Mouse (Mus musculus) MEL (cell line): ENCODE results near the gene Cacng4.

Source experiments
- BHLHE40 ChIP-seq: IDR thresholded peaks from 2 replicates; pipeline ENCODE4 v1.6.1; 2012; ENCODE audit warnings: low read depth, mild to moderate bottlenecking, inconsistent platforms, low read length, improper control_type of control experiment, borderline replicate concordance
- E2F4 ChIP-seq: IDR thresholded peaks from 2 replicates; pipeline ENCODE4 v1.6.1; 2011; ENCODE audit warnings: low read depth, low read length, improper control_type of control experiment, borderline replicate concordance
- JUND ChIP-seq: IDR thresholded peaks from 2 replicates; pipeline ENCODE4 v1.6.1; 2011; ENCODE audit warnings: low read depth, mild to moderate bottlenecking, improper control_type of control experiment, low read length
- POLR2A ChIP-seq, 2 experiments: IDR thresholded peaks; 2 replicates each; pipeline ENCODE4 v1.6.1; 2011 to 2012; ENCODE audit warnings: low read length in 2 of 2, mild to moderate bottlenecking in 2 of 2, control low read depth in 1 of 2, improper control_type of control experiment in 1 of 2, low read depth in 1 of 2, moderate library complexity in 1 of 2; ENCODE audit not compliant: control insufficient read depth in 1 of 2, insufficient read depth in 1 of 2, poor library complexity in 1 of 2
- TCF12 ChIP-seq: IDR thresholded peaks from 2 replicates; pipeline ENCODE4 v1.6.1; 2014; ENCODE audit warnings: low read depth, mild to moderate bottlenecking, inconsistent platforms, low read length, improper control_type of control experiment, moderate library complexity

DNA sequence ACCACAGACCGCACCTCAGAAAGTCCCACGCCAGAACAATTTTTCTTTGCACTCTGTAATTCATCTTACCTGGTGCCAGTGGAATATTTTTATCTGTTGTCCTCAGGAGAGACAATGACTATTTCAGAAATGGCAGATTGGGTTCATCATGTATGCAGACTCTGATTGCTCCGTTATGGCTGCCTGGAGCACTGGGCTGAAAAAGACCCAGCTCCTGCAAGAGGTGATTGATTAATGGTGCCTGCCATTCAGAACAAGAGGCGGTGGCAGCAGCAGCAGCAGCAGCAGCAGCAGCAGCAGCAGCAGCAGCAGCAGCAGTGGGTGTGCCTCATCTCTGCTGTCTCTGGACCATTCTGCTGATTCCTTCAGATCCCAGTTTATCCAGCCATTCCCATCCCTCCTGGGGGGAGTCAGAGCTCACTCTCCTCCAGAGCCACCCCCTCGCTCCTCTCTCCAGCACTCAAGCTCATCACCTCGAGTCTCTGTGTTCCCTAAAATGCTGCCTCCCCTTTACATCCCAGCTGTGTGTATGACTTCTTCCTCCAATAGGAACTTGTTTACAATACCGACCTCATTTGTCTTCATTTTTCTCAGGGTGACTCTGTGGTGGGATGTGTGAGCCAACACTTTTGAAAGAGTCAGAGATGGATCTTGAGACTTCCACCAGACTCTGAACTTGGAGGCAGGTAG lies 39.1 kb upstream of the Cacng4 start:
- TF ChIP-seq POLR2A (IDR thresholded peaks at IDR 0.05; ENCODE audit: control insufficient read depth in 1 of 2, insufficient read depth in 1 of 2, low read depth in 1 of 2, low read length in 2 of 2, poor library complexity in 1 of 2) (no peak), E2F4 (no peak), BHLHE40 (no peak), TCF12 (no peak), JUND (no peak)
